Mouse (Mus musculus): ENCODE measurements at regions not wholly inside any gene's neighbourhood (a gene's known extent, or its start where the extent isn't known, plus 50 kb on each side); places are given as distances from the start of the nearest gene placed in this dataset.

- TF ChIP-seq E2F4 (IDR thresholded peaks at IDR 0.05; ENCODE audit: insufficient replicate concordance, low read depth, low read length) (no peak), ZMIZ1 (IDR thresholded peaks at IDR 0.05; ENCODE audit: low read depth, low read length) (no peak), POLR2A (IDR thresholded peaks at IDR 0.05; ENCODE audit: low read depth, low read length) (no peak), EP300 (IDR thresholded peaks at IDR 0.05; ENCODE audit: low read length) (no peak), CTCF (conservative IDR thresholded peaks at IDR 0.05 in 1 of 2, IDR thresholded peaks at IDR 0.05 in 1 of 2; ENCODE audit: low read depth in 2 of 2, low read length in 2 of 2) (no peak), JUND (conservative IDR thresholded peaks at IDR 0.05; ENCODE audit: low read depth, low read length) (no peak), MAFK (IDR thresholded peaks at IDR 0.05; ENCODE audit: insufficient replicate concordance, low read length) (no peak), CHD2 (IDR thresholded peaks at IDR 0.05; ENCODE audit: low read length) (no peak), ETS1 (conservative IDR thresholded peaks at IDR 0.05; ENCODE audit: low read depth, low read length) (no peak), POLR2AphosphoS2 (IDR thresholded peaks at IDR 0.05; ENCODE audit: low read depth, low read length) (no peak)
Observed at GRCm38 (mm10) chr3:8016945-8017344, 1396.7 kb upstream of the 1700008P02Rik start.

Data from CH12.LX (cell line).